Mouse (Mus musculus) MEL-GATA-1-ER (cell line): ENCODE results near the gene Kcp.

ENCODE experiments used
- DNase-seq: peaks from one replicate; pipeline ENCODE4 v3.0.0-alpha.2; 2012; ENCODE audit warnings: low read depth; ENCODE audit errors: extremely low read depth

Gene Kcp

DNA sequence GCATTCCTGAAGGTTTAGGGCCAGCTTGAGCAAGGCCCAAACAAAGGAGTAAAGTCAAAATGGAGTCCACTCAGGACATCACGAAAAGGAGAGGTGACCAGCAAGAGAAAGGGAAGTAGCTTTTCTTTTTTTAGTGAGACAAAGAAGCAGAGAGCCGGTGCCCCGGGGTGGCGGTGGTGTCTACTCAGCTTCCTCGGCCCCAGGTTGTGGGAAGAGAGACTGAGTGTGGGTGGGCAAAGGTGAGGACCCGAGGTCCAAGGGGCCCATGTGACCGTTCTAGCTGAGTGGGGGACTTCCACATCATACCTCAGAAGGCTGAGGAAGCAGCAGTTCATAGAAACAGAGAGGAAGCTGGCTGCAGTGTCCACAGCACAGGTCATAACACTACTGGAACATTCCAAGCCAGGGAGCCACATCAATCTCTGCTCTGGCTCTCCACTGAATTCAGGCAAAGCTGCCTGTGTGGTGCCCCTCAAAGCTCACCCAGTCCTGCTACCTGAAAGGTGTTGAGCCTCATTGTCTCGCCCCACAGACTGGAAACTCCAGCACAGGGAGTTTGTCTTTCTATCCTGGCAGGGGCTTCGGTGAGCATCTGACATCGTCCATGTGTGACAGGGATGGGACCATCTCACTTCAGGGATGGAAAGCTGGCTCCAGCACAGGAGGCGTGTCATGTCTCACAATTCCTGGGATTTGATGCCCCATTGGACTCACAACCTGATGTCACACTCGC lies 15.7 kb upstream of the Kcp start:
- no peak for DNase-seq

DNA sequence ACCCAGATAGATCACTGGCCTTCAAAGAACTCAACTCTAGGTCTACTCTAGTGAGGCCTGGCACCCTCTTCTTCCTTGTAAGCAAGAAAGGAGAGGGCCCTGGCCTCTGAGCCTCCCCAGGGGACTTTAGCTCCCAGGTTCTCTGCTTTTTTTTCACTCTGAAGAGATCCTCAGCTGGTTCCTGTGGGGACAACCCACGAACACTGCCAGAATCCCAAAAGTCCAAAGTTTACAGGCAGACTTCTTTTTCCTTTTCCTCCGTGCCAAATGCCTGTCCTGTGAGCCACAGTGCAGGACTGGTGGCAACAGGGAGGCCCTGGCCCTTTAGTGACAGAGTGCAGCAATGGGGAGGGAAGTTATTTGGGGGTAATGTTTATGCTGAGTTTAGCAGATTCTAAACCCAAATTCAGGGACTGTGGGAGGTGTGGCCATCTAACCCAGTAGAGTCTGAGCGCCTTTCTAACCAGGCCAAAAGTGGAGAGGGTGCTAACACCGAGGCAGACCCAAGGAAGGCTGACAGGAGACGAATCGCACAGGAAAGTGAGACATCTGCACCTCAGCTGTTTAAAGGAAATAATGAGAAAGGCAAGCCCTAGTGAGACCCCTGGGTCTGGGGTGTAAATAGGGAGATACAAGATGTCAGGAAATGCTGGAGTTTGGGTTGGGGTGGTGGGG lies 15.0 kb upstream of the Kcp start:
- DNase-seq, result no peak

DNA sequence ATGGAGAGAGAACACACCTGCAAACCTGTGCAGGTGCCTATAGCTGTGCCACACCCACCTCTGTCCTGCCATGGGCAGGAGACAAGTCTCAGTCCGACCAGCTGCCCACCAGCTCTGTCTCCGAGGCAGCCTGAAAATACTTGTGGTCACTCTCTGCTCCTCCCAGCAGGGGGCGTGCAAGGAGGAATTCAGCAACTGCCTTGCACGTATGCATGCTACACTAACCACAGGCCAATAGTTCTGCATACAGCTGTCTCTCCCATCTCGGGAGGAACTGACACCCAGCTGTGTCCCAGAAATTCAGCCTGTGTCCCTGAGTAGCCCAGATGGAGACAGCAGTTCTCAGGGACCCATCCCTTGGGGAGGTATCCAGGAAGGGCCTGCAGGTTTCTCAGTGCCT lies 9.4 kb upstream of the Kcp start:
- peak; percentile 68 for DNase-seq

DNA sequence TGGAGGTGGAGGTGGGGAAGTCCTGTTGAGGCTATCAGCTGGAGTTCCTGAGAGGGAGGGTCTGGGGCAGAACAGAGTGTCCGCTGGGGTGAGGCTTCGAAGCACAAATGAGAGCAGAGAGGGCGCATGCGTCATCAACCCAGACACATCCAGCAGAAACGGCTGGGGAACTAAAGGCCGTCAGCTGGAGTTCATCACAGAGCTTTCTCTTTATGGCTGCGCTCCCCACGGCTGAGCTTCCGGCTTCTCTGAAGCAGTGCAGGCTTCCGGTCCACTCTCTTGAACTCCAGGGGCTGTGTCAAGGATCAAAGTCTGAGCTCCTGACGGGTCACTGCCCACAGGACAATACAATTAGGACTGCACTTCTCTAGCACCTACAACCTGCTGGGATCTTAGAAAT lies 5.5 kb upstream of the Kcp start:
- DNase-seq, result no peak

DNA sequence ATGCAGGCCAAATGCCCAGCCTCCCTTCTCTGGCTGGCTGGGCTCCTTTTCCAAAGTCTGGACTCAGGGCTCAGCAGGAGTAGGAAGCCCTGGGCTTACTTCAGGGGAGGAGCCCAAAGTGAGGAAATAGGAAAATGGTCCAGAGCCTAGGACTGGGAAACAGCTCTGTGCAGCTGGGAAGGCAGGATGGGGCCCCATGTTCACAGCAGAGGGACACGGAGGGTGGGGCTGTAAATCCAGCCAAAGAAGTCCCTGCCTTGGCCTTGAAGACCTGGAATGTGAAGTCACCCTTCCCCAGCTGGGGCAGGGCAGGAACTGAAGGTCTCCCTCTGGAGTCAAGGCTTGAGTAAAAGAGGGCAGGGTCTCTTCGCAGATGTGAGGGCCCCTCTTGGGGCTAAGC lies 1.3 kb upstream of the Kcp start:
- DNase-seq, result no peak

DNA sequence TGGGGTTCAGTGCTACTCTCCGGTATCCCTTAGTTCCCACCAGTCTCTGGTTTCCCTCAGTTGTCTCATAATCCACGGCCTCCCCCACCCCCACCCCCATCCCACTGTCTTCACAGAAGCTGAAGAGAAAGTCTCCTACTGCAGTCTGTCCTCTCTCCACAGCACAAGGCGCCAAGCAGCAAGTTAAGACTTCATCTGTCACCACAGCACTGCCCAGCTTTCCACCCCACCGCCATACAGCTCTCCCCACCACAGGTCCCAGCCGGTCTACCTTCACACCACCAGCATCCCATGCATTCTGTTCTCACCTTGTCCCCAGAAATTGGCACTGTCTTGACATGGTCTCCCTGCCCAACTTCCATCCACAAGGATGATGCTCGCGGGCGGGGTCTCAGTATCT lies 918 bp downstream of the Kcp start:
- no peak for DNase-seq

DNA sequence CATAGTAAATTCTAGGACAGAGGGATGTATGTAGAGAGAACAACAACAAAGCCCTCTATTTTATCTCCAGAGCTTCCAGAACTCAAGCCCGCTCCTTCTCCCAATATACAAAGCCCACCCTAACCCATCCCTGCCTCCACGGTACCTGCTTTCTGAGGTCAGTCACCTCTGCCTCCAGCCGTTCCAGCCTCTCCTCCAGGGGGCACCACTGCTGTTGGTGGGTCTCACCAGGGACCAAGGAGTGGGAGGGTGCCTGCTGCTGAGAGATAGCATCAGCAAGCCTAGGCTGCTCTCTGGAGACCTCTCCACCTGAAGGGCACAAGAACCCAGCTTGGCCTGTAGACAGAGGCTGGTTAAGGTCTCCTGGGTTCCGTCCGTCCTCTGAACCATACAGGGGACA lies 2.3 kb downstream of the Kcp start:
- DNase-seq, result no peak

DNA sequence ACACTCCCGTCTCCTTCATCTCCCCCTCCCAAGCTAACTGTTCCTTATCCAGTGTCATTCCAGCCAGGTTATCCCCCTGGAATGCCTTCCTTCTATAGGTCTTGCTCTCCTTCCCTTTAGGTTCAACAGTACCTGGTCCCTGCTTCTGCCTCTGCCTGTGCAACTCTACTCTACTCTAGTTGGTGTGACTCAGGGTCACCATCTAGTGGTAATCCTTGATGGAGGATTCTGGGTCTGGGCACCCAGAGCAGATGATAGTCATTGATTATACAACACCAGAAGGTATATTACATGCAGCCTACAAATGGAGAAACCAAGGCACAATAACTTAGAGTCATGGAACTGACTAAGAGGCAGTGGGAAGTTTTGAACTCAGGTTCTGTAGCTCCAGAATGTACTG lies 6.2 kb downstream of the Kcp start:
- DNase-seq, result no peak

DNA sequence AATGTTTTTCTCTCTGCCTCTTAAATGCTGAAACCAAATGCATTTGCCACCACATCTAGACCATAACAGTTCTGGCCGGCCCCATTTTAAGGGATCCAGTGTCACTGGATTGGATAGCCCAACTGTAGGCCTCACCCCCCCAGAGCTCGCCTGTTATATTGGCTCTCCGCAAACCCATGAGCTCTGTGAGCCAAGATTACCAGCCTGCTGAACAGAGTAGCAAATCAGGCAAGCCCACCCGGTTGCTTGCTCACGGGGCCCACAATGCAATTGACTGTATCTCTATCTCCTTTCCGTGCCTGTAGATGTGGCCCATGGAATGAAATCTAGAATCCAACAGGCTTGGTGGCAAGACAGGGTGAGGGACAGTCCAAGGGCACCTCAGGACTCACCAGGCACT lies 6.9 kb downstream of the Kcp start:
- DNase-seq, result peak; percentile 59

DNA sequence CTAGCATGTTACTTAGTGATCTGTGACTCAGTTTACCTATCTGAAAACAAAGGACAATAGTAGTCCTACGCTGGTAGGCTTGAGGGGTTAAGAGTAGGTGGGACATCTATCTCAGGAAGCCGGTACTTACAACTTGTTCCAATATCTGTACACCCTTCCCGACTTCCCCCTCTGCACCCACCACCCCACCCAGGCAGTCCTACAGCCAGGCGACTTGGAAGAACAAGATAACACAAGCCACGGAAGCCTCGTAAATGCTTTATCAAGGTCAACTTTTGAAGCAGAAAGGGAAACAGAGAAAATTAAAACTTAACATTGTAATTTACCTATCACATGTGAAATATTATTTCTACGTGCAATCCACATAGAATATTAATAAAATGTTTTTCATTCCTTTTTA lies 7.6 kb downstream of the Kcp start:
- peak; percentile 83 for DNase-seq

DNA sequence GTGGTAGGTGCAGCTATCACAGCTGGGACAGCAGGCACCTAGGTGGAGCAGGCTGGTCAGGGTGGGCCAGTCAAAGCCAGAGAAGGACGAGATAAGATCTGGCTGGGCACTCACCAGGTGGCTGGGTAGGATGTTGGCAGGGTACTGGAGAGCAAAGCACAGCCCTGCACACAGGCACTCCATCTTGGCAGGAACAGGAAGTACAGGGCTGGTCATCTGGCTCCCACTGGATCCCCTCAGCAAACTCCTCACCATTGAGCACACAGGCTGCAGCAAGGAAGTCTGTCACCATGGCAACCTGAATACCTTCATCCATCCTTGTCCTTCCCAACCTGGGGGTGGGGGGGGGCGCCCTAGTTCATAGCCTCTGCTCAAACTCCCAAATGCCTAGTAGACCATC lies 10.0 kb downstream of the Kcp start:
- no peak for DNase-seq

DNA sequence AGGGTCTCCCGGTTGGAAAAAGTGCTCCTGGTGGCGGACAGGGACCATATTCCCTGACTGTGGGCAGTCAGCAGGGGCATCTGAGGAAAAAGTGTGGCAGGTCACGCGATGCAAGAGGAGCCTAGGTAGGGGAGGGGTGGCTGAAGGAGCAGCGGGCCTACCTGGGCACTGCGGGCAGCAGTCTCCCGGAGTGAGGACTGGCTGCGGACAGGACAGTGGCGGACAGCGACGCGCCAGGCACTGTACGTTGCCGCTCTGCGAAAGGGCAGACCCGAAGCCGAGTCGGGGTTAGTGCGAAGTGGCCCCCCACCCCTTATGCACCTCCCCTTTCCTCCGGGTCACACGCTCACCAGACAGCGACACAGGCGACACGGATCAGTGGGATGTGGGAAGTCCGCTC lies 11.5 kb downstream of the Kcp start:
- no peak for DNase-seq

DNA sequence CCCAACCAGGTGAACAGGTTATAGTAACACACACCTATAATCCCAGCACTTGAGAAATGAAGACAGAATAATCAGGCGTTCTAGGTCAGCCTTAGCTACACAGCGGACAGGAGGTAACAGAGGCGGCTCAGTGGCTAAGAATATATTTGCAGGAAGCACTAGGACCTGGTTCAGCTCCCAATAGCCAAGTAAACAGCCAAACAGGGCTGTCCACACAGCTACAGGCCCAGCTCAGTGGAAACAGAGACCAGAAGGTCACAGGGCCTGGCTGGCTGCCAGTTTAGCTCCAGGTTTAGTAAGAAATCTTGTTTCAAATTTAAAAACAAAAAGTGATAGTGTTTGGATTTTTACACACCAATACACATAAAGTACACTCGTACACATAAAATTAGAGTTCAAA lies 13.7 kb downstream of the Kcp start:
- DNase-seq, result no peak

DNA sequence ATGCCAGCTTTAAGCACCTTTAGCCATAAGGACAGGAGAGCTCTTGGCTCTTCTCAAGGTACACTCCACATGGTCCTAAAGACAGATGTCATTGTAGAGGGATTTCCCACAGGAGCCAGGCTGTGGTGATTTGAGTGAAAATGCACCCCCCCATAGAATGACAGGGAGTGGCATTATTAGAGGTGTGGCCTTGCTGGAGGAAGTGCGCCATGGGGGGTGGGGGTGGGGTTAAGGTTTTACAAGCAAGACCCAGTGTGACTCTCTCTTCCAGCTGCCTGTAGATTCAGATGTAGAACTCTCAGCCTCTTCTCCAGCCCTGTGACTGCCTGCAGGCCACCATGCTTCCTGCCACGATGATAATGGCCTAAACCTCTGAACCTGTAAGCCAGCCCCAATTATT lies 21.8 kb downstream of the Kcp start:
- no peak for DNase-seq

DNA sequence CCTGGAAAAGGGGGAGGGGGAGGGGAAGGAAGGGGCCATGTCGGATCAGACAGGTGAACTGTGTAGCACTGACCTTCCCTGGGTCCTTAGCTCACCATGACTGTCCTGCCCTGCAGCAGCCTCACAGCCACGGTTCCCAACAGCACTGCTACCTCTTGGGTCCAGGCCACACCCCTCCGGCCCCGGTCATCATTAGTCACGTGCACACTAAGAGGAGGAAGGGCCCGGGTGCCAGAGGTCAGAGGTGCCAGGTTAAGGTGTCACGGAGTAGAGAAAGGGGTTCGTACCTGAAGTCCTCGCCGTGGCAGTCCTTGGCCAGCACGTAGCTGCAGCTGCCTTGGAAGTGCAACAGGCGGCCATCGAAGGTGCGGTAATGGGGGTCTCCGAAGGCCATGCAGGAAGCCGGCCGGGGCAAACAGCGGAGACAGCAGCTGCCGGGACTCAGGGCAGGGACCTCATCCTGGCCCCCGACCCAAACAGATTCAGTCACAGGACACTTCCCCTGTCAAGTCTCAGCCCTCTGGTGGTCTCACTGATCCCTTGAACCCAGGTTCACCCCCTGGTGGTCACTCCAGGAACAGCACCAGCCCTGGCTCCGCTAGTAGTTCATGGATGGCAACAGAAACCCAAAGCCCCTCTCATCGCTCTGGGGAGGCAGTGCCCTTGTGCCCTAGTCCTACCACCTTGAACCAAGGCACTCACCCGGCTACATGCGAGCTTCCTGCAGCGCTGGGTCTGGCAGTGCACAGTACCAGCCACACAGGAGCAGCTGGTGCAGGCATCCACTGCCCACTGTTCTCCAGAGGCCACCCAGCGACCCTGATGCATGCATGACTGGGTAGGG lies 22.8 kb downstream of the Kcp start:
- no peak for DNase-seq

DNA sequence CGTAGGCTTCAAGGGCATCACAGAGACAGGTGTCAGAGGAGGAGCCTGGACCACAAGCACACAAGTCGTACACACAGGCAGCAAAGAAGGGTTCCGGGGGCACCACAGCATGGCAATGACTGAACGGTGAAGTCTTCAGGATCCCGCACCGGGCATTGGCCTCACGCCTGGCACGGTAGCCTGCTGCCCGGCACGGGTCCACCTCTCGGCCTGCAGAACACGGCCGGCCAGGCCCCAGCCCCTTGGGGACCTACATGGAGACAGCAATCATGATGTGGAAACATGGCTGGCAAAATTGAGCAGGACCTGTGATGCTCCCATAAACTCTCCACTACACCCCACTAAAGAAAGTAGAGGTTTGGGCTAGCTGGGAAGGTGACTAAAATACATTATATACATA lies 25.1 kb downstream of the Kcp start:
- DNase-seq, result no peak

DNA sequence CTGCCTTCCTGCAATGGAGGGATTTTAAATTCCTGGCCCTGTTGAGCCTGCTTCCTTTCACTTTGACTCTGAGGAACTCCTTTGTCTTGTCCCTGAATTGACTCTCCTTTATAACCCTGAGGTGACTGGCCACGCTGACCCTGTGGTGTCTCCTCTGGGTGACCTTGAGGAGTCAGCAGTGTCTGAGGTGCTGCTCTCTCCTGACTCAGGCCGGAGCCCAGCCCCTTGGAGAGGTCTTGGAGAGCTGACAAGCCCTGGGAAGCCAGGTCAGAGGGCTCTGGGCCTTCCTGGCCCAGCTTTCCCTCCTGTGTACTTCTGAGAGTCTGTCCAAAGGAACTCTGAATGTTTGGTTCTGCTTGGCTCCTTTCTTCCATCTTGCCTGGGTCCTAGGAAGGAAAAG lies 33.0 kb downstream of the Kcp start:
- no peak for DNase-seq

DNA sequence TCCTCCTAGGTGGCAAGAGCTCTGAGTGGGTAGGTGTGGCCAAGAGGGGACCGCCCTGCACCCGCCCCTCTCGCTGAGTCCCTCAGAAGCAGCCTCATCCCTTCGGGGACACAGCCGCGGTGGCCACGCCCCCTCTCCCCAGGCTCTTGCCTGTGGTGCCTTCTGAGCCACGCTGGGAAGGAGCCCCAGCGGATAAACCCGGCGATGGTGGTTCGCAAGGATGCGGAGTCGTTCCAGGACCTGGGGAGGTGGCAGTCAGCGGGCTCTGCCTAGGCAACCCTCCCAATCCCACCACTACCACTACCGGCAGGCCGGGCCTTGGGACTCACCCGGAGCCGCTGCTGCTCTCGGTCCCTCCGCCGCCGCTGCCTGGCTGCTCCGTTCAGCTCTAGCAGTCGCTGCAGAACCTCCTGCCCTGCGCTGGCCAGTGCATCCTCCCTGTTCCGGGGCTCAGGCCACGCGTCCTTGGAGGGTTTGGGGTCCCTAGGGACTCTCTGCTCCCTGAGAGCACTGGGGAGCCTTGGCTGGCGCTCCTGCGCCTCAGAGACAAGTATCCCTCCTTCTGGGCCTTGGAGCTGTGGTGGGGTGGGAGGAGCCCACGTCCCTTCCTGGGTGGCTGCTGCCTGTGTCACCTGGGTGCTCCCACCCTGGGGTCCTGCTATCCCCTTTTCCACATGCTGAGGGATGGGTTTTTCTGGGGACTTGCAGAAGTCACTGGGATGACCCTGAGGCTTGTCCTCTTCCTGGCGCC lies 33.6 kb downstream of the Kcp start:
- DNase-seq, result peak; percentile 81

DNA sequence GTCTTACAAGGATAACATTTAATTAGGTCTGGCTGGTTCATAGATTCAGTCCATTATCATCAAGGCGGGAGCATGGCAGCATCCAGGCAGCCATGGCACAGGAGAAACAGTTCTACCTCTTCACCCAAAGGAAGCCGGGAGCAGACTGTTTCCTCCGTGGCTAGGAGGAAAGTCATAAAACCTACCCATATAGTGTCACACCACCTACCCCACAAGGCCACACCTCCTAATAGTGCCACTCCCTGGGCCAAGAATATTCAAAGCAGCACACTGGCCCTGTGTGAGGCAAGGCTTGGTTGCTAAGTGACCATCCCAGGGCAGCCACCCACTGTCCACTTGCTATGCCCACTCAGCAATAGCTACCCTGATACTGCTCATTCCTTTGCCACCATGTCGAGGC lies 36.6 kb downstream of the Kcp start, which contains the start of gene Atp6v1fnb:
Gene Atp6v1fnb (plus strand): TSS at position 301 of the 400 bp plus-strand sequence.
- DNase-seq, result no peak

DNA sequence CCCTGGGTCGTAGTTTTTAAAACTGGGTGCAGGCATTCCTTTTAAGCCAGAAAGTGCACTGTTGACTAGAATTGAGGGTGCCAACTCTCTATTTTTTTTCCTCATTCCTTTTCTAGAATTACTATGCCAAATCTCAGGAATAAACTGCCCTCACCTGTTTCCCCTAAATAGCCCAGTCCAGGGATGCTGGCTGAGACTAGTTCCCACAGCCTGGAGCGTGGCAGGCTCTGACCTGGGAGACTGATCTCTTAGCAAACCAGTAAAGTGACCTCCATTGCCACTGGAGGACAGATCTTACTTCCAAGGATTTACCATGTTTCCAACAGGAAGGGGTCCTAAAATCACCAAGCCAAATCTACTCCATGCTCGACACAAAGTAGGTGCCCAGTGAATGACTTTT lies 38.9 kb downstream of the Kcp start:
- DNase-seq, result no peak

DNA sequence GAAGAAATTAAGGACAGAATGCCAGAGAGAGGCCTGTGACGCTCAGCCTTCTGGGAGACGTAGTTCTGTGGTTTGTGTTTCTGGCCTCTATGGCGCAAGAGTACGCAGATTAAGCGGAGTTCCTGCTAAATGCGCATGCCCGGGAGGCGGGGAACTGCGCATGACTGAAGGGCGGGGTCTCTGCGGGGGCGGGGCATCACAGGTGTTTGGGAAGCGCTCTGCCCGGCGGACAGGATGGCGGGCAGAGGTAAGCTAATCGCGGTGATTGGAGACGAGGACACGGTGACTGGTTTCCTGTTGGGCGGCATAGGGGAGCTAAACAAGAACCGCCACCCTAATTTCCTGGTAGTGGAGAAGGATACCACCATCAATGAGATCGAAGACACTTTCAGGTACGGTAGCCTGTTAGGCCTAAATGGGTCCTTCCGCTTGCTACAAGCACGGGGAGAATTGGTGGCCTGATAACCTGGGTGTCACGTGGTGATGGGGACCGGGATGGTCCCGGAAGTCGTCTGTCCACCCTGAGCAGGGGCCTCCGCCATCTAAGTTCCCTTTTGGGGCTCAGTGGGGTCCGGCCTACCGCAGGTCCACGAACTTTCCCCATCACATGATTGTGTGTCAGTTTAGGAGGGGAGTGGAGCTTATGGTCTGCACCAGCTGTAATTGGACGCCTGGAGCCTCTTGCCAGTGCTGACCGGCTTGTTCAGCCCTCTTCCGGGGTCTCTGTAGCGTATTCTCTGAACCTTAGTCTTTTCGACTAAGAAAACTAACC lies 40.0 kb downstream of the Kcp start, which contains the start of gene Atp6v1f:
Gene Atp6v1f (plus strand): TSS at position 136 of the 772 bp plus-strand sequence.
- peak; percentile 94 for DNase-seq
